Mouse (Mus musculus) heart, postnatal 0 days (tissue): Measurements from ENCODE around the gene Pnpo.

ENCODE experiments used
- CTCF ChIP-seq: IDR thresholded peaks from 2 replicates; pipeline ENCODE4 v1.5.1; 2016; ENCODE audit warnings: antibody characterized with exemption, control low read depth, low read depth
- EP300 ChIP-seq: IDR thresholded peaks from 2 replicates; pipeline ENCODE4 v1.6.1; 2016; ENCODE audit warnings: antibody characterized with exemption, low read depth

- TF ChIP-seq CTCF, result no peak
- TF ChIP-seq EP300, result no peak
Measured at GRCm38 (mm10) chr11:96928691-96929090, 15.1 kb downstream of the Pnpo start.
